Mouse (Mus musculus) kidney, embryonic 16.5 days (tissue): ENCODE data around the gene Scnn1a. TPM values are rescaled to one million over a fixed set of nuclear protein-coding genes. Genes with fewer than 3 reads are reported as not detected.

Experiments used
- ATAC-seq: fragments of 200-750 bp; cut with Nextera tagmentation; 2 replicates; pipeline ENCODE4 v1.8.0; 2017; ENCODE audit warnings: moderate TSS enrichment; ENCODE audit not compliant: low FRiP score, low TSS enrichment
- H3K27ac ChIP-seq: fragments of 300-500 bp; sonication (generic); 2 replicates; pipeline ENCODE4 v1.5.1; 2014; ENCODE audit warnings: low read length
- H3K27me3 ChIP-seq: fragments of 300-500 bp; sonication (generic); 2 replicates; pipeline ENCODE4 v1.6.1; 2014; ENCODE audit warnings: low read length, control low read depth, mixed read lengths; ENCODE audit not compliant: insufficient read depth
- H3K36me3 ChIP-seq: fragments of 300-500 bp; sonication (generic); 2 replicates; pipeline ENCODE4 v1.6.1; 2014; ENCODE audit warnings: low read length, control low read depth, mixed read lengths; ENCODE audit not compliant: insufficient read depth
- H3K4me1 ChIP-seq: fragments of 300-500 bp; sonication (generic); 2 replicates; pipeline ENCODE4 v1.6.1; 2014; ENCODE audit warnings: low read length, control low read depth, mixed read lengths; ENCODE audit not compliant: insufficient read depth
- H3K4me2 ChIP-seq: fragments of 300-500 bp; sonication (generic); replicated peaks from 2 replicates; pipeline ENCODE4 v1.6.1; 2014; ENCODE audit warnings: low read depth, low read length
- H3K4me3 ChIP-seq: fragments of 300-500 bp; sonication (generic); 2 replicates; pipeline ENCODE4 v1.5.1; 2014; ENCODE audit warnings: mild to moderate bottlenecking, low read length
- H3K9ac ChIP-seq: fragments of 300-500 bp; sonication (generic); replicated peaks from 2 replicates; pipeline ENCODE4 v1.6.1; 2014; ENCODE audit warnings: low read length
- H3K9me3 ChIP-seq: fragments of 300-500 bp; sonication (generic); 2 replicates; pipeline ENCODE4 v1.6.1; 2016; ENCODE audit warnings: low read length, control low read depth
- WGBS: fragments of 180-500 bp; shearing (Covaris S2); extraction: QIAGEN DNeasy Blood & Tissue Kit; methylation state at CpG from one replicate; pipeline ENCODE4 v1.1.7; 2014; 5-methylcytosine and 5-hydroxymethylcytosine counted together
- polyA plus RNA-seq: library from polyadenylated mRNA; unstranded; fragments of >200 nt; fragmentation: Nextera tagmentation; extraction: Ambion mirVana; gene quantifications from 2 replicates; pipeline ENCODE4 v1.2.1, GENCODE M21; 2015

Scnn1a gene
- polyA plus RNA-seq, 1 experiment from 2014 or later: 7.7 TPM

DNA sequence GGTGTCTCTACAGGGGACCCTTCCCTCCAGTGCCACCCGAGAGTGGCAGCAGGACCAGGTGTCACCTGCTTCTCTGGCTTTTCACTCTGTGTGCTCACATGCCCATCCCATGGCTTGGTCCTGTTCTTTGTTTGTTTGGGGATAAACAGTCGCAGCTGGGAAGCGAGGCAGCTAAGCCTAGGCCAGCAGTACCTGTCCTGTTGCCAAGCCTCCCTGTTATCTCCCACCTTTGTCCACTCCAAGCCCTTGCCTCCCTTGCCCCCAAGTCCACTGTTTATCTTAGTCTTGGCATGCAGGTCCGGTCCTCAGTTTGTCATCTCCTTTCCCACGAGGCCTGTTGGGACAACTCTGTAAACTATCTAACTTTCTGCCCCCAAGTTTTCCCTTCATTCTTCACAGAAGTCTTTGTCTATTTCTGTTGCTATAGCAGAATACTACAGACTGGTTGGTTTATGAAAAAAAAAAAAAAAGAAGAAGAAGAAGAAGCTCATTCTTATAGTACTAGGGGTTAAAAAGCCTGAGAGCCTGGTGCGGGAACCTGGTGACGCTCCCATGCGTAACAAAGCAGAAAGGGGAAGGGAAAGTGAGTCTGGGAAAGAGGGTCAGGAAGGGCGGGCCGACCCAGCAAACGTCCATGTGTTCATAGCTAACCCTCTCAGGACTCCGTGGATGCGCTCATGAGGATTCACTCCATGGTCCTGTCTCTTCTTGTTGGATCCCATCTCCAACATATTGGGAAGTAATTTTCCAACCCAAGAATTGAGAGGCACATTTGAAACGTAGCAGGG lies 12.8 kb downstream of the Scnn1a start:
- Histone ChIP-seq H3K9me3 (no peaks in the 10 kb centered on the region), H3K9ac (no peak overlapping the region), H3K4me3 (no peak overlapping the region), H3K27me3 (no peaks in the 10 kb centered on the region), H3K4me2 (no peak overlapping the region), H3K4me1 (peaks cover 3% of the 10 kb centered on the region; the same call in 1 of the 2 replicates), H3K27ac (no peak overlapping the region), H3K36me3 (no peaks in the 10 kb centered on the region)
- 74% methylated on average over 14 of the region's 14 CpGs for WGBS
- no peak for ATAC-seq

DNA sequence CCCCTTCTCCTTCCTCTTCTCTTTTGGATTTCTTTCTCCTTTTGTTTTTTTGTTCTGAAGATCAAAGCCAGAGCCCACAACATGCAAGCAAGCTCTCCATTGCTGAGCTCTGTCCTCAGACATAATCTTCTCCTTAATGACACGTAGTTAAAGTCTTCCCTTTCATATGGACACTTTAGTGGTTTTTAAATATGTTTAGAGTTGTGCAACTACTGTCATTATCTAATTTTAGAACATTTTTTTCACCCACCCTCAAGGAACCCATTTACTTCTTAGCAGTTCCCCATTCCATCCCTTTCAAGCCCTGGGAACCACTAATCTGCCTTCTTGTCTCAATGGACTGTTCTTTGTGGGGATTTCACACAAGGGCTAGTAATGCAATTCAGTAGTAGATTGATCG lies 13.9 kb downstream of the Scnn1a start:
- no peaks in the 10 kb centered on the region for H3K36me3 ChIP-seq
- H3K27me3 ChIP-seq: no peaks in the 10 kb centered on the region
- peaks cover 3% of the 10 kb centered on the region for H3K4me1 ChIP-seq
- no peak overlapping the region for H3K9ac ChIP-seq
- H3K27ac ChIP-seq: no peak overlapping the region
- H3K4me3 ChIP-seq: no peak overlapping the region
- no peaks in the 10 kb centered on the region for H3K9me3 ChIP-seq
- ATAC-seq: no peak
- WGBS: 58% methylated on average over 2 of the region's 2 CpGs
- H3K4me2 ChIP-seq: no peak overlapping the region

DNA sequence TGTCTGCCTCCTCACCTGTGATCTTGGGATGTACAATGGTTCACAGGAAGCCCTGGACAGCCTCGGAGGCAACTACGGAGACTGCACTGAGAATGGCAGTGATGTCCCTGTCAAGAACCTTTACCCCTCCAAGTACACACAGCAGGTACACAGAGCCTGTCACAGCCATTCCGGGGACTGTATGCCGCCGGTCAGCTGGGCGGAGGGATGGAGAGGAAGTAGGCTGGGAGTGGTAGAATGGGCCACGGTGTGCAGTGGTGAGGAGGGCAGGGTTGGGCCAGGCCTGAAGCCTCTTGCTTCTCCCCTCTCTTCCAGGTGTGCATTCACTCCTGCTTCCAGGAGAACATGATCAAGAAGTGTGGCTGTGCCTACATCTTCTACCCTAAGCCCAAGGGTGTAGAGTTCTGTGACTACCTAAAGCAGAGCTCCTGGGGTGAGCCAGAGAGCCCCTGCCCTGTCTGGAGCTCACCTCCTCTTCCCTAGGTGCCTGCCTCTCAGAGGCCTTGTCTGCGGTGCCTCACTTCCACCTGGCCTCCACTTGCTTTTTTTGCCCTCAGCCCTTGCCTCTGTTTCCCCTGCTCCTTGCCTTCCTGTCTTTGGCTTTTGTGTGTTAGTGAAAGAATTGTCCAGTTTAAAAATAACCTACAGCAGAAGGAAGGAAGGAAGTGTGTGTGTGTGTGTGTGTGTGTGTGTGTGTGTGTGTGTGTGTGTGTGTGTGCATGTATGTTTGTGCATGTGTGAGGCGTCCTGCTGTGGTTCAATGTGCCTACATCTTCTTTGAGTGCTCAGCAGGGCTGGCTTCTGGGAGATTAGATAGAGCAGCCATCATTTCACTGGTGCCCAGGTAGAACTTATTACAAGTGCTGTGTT lies 18.6 kb downstream of the Scnn1a start:
- H3K4me3 ChIP-seq: no peak overlapping the region
- no peaks in the 10 kb centered on the region for H3K27me3 ChIP-seq
- H3K9me3 ChIP-seq: no peaks in the 10 kb centered on the region
- no peak for ATAC-seq
- H3K4me2 ChIP-seq: no peak overlapping the region
- 66% methylated on average over 9 of the region's 9 CpGs for WGBS
- H3K27ac ChIP-seq: peak overlapping the region; percentile 82; the same call in 1 of the 2 replicates
- H3K9ac ChIP-seq: 0 out of 2 replicates have a peak overlapping the region, but pooled peaks have one; percentile 16
- peaks cover 18% of the 10 kb centered on the region for H3K4me1 ChIP-seq
- no peaks in the 10 kb centered on the region for H3K36me3 ChIP-seq

DNA sequence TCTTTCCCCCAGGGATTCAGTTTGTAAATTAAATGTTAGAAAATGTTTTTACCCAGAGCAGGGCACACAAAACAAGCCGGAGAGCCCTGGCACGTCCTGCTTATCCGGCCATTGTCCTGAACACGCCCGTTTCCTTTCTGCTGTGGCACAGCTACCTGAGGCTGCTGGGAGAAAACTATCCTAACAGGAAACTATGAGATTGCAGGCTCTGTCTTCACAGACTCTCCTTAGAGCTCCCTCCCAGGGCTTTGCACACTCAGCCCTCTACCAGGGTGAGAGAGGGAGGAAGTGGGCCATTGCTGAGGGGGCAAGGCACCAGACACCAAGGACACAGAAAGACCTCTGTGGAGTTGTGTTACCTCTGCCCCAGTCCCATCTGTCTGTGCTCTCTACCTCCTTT lies 19.8 kb downstream of the Scnn1a start:
- H3K27me3 ChIP-seq: no peaks in the 10 kb centered on the region
- no peaks in the 10 kb centered on the region for H3K36me3 ChIP-seq
- peak overlapping the region; percentile 82 for H3K27ac ChIP-seq
- ATAC-seq: 0 out of 2 replicates have a peak, but pooled peaks have one; percentile 37
- no peak overlapping the region; the same call in 1 of the 2 replicates for H3K9ac ChIP-seq
- H3K4me3 ChIP-seq: no peak overlapping the region
- no peaks in the 10 kb centered on the region for H3K9me3 ChIP-seq
- WGBS: 62% methylated on average over 5 of the region's 5 CpGs
- H3K4me2 ChIP-seq: no peak overlapping the region
- peaks cover 26% of the 10 kb centered on the region for H3K4me1 ChIP-seq

DNA sequence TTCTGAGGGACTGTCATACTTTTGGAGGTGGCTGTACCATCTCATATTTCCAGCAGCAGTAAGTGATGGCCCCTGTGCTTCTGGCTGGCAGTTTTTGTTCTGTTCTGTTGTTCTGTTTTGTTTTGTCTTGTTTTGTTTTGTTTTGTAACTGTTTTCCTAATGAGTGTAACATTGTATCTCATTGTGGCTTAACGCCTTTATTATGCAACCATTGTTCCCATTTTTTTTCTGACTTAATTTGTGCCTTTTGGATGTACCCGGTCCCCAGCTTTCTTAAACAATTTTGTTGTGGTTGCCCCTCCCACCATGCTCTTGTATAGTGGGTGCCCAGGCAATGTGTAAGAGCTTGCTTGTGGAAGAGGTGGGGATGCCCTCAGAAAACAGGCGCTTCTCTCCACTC lies 21.7 kb downstream of the Scnn1a start:
- ATAC-seq: no peak
- Histone ChIP-seq H3K27ac (no peak overlapping the region), H3K4me2 (no peak overlapping the region), H3K4me1 (peaks cover 26% of the 10 kb centered on the region), H3K27me3 (no peaks in the 10 kb centered on the region), H3K4me3 (no peak overlapping the region), H3K36me3 (no peaks in the 10 kb centered on the region), H3K9ac (no peak overlapping the region), H3K9me3 (no peaks in the 10 kb centered on the region)
- 79% methylated on average over 3 of the region's 3 CpGs for WGBS

DNA sequence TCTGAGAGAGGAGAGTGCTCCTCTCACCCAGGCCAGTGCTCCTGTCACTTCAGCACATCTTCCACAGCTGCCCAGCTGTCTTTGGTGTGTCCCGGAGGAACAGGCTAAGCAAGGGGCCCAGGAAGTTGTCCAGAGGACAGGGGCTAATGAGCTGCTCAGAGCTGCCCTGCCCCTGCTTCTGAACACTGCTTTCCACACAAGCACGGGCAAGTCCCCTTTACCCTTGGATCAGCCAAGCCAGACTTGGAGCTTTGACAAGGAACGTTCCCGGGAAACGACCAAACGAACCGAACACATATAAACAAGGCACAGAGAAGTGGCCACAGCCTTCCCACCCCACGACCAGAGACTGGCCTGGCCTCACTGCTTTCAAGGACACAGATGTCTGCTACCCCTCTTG lies 23.6 kb downstream of the Scnn1a start:
- no peak overlapping the region for H3K27ac ChIP-seq

DNA sequence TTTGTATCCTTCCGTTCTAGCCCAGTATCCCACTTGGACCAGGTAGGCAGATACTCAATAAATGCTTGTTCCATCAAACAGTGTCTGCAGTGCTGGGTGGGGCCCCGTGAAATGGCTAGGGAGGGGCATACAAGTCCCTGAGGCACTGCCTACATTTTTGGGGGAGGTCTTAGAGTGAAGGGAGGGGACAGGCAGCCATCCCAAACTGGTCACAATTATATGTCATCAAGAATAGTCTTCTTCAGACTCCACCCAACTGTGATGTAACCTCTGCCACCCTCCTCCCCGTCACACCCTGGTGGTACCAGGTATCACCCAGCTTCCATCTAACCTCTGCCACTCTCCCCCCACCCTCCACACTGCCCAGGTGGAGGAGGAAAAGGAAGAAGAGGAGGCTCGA lies 24.4 kb downstream of the Scnn1a start:
- H3K4me3 ChIP-seq: no peak overlapping the region
- H3K27ac ChIP-seq: no peak overlapping the region
- WGBS: 58% methylated on average over 4 of the region's 4 CpGs
- no peaks in the 10 kb centered on the region for H3K9me3 ChIP-seq
- no peak overlapping the region for H3K9ac ChIP-seq
- peaks cover 36% of the 10 kb centered on the region for H3K4me1 ChIP-seq
- no peak overlapping the region for H3K4me2 ChIP-seq
- H3K27me3 ChIP-seq: no peaks in the 10 kb centered on the region
- H3K36me3 ChIP-seq: no peaks in the 10 kb centered on the region
- ATAC-seq: no peak

More for the DNA sequence above, 23.6 kb downstream of the Scnn1a start:
- Histone ChIP-seq H3K9ac (0 out of 2 replicates have a peak overlapping the region, but pooled peaks have one; percentile 22), H3K27me3 (no peaks in the 10 kb centered on the region), H3K9me3 (no peaks in the 10 kb centered on the region), H3K4me3 (no peak overlapping the region), H3K4me2 (no peak overlapping the region), H3K36me3 (no peaks in the 10 kb centered on the region), H3K4me1 (peaks cover 36% of the 10 kb centered on the region)
- WGBS: 10% methylated on average over 8 of the region's 8 CpGs
- no peak for ATAC-seq

DNA sequence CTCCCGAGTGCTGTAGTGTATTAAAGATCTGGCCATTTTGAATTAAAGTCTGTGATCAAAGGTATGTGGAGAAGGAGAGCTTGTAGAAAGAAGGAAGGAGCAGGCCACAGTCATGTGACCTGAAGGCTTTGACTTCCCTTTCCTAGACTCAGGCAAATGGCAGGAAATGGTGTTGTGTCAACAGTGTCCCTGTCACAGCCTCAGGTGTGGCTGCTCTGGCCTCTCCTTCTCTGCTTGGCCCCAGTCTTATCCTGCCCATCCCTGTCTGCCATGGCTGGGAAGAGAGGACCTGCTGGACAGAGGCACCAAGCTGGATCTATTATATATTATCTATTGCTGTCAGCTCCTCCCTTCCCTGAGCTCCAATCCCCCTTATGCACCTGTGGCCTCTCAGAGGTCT lies 25.2 kb downstream of the Scnn1a start:
- Histone ChIP-seq H3K4me3 (no peak overlapping the region), H3K27me3 (no peaks in the 10 kb centered on the region), H3K4me2 (no peak overlapping the region), H3K9ac (no peak overlapping the region), H3K9me3 (no peaks in the 10 kb centered on the region), H3K4me1 (peaks cover 33% of the 10 kb centered on the region), H3K36me3 (no peaks in the 10 kb centered on the region), H3K27ac (no peak overlapping the region)
- no peak for ATAC-seq
- 86% methylated on average over 1 of the region's 1 CpGs for WGBS

DNA sequence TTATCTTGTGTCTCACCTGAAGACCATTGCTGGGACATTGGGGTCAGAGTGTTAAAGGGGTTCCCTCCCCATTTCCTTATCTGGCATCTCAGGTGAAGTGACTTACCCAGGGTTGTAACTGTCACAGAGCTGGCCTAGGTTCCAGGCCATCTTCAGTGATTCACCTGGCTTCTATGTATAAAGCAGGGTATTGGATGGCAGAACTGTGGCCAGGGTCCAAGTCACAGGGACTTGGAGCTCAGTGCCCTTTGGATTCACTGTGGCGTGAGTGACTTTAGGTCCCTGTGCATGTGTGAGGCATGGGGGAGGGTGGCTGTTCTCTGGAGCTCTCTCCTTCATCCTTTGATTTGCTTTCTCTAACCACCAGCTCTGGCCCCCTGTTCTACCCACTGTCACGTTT lies 25.6 kb downstream of the Scnn1a start:
- no peak for ATAC-seq
- WGBS: 66% methylated on average over 2 of the region's 2 CpGs
- H3K27ac ChIP-seq: no peak overlapping the region

More for the DNA sequence above, 25.6 kb downstream of the Scnn1a start:
- H3K4me3 ChIP-seq: no peak overlapping the region
- no peak overlapping the region for H3K9ac ChIP-seq
- H3K27me3 ChIP-seq: no peaks in the 10 kb centered on the region
- peaks cover 36% of the 10 kb centered on the region for H3K4me1 ChIP-seq
- no peak overlapping the region for H3K4me2 ChIP-seq
- H3K36me3 ChIP-seq: no peaks in the 10 kb centered on the region
- no peaks in the 10 kb centered on the region for H3K9me3 ChIP-seq
